Mouse (Mus musculus): Measurements from ENCODE around the gene D630036H23Rik.

- TF ChIP-seq CTCF (IDR thresholded peaks at IDR 0.05; ENCODE audit: extremely low read depth, insufficient read depth, low read length) = no peak
- no peak for TF ChIP-seq POLR2A (IDR thresholded peaks at IDR 0.05; ENCODE audit: extremely low read depth, insufficient read depth, low read length)
Measured at GRCm38 (mm10) chr12:36425258-36425657, 43.3 kb upstream of the D630036H23Rik start.
